Mouse (Mus musculus) ovary, postnatal 36 days (tissue): ENCODE data around the gene Lcn11.

ENCODE experiments used
- DNase-seq: peaks from one replicate; pipeline ENCODE4 v3.0.0; 2022; ENCODE audit warnings: low spot score, mixed read lengths

Lcn11 gene

DNA sequence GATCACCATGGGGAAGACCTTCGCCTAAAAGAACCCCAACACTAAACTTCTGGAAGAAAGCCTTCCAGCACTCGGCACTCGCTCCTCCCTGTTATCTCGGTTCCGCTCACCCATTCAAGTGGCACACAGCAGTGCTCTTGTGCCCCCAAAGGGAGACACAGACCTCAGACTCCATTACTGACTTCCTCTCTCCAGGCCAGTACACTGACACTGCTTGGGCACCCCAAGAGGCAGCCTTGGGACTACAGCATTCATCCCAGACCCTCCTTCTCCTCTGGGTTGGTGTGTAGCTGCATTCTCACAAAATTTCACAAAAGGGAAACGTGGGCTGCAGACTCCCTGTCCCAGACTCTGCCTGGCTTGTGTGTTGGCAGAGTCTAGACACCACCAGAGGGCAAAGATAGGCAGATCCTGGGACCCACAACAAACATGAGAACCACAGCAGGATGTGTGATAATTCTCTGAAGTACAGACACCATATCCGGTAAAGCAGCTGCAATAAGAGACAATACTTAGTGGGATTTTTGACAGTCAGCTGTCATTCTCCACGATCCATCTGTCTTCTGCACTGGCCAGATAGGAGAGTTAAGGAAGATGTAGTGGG is 51.6 kb downstream of the Lcn11 start:
- DNase-seq = no peak
